Mouse (Mus musculus) regulatory T cell (primary cell): ENCODE results near the gene Dusp1.

Experiments
- in situ Hi-C: fragments of 300-600 bp; cut with MboI, MseI; formaldehyde crosslinking; loops from one replicate; pipeline ENCODE4 v1.15.1; 2025; ENCODE audit warnings: high pct_unique_total_duplicates

Gene Dusp1

DNA sequence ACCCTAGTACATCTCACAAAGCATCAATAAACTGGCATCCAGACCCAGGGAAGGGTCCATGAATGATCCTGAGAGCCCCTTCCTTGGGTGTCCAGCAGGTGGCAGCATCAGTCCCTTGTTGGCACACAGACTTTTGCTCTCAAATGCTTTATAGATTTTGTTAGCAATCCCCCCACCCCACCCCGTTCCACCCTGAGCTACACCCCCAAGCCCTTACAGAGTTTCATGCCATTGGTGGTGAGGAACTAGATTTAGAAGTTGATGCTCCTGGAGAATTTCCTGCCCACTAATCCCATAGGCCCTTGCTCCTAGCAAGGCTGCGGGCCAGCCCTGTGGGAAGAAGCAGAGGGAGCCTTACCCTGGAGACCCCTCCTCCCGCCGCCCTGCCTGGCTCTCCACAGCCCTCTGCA is 95.2 kb downstream of the Dusp1 start:
- in situ Hi-C loops, result loop anchor here (5.0 kb wide), 1 partner anchor 171 kb away; no protein-coding TSS in a partner anchor

DNA sequence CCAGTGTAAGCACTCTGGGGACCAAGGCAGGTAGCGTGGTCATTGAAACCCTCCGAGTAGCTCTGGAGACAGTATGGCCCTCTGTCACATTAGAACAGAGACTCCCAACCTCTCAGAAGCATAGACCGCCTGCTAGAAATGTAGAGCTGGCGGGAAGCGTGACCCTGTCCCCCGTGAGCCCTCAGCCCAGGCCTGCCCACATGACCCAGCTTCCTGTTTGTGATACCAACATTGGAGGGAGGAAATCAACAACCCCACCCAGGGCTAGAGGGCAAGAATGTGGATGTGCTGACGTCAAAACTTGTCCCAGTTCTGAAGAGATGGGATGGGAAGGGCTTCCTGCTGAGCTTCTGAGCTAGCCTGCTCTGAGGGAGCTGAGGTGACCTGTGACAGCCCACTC is 97.0 kb downstream of the Dusp1 start:
- in situ Hi-C loops, result loop anchor here (5.0 kb wide), 1 partner anchor 172 kb away; no protein-coding TSS in a partner anchor

DNA sequence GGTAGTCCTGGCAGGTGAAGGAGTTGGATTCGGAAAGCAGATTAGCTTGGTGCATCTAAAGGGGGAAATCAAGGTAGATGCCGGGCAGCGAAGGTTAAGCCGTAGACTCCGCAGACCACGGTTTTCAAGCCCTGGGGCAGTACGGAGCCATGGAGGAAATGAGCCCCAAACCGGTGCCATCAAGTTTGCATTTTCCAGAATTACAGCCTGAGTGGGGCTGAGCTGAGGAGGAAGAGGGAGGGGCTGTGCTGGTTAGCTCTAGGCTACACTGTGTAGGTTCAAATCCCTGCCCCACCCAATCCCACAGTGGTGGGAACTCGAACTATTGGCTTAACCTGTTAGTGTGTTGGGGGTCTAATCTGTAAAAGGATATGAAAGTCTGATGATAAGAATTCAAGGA is 97.4 kb downstream of the Dusp1 start:
- in situ Hi-C loops, result no loop called here

DNA sequence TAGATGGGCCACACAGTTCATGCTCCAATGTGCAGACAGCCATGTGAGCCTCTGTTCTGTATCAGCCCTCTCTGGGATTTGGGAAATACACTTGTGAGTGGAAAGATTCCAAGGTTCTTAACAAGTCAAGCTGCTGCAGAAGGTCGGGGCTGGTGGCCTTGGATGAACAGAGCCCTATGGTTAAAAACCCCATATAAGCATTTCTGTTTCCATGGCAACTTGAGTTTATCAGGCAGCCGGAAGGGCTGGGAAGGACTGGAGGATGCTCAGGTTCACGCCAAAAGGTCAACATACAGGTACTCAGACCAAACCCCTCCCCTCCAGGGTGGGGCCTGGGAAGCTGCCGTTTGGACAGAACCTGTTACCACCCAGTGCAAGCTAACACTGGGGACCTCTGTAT is 97.9 kb downstream of the Dusp1 start:
- in situ Hi-C loops, result no loop called here

DNA sequence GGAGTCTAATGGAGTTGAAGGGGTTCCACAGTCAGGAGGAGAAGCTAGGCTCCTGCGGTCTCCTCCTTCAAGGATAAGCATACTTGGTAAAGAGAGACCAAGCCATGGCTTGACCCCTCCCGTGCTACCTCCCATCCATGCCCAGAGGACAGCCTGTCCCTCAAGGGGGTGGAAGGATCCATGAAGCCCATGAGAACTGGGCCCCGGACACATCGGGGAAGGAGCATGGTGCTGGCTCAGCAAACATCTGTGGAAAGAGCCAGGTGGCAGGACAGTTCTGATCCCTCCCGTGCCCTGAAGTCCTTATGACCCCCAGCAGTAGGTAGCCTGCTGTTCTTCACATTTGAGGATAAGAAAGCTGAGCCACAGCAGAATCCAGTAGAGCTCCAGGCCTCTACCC is 98.5 kb downstream of the Dusp1 start:
- in situ Hi-C loops, result no loop called here

DNA sequence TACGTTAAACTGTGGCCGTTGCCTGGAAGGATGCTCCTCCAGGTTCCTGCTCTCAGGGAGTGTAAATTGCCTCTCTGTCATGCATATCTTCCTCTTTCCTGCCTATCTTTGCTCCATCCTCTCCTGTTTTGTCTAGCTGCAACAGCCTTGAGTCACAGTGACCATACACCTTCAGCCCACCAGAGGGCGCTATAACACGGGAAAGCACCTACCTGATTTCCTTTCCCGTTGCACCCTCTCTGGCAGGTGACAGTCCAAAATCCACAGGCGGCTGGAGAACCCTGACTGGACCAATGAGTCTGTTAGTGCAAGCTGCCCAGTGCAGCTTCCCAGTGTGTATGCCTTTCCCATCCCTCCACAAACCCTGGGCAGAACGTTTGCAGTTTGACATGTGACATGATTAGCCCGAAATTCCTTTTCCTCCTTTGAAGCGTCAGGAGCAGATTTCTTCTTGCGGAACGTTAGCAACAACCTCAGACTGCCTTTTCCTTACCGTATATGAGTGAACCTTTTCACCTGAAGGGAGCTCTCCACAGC is 99.2 kb downstream of the Dusp1 start:
- in situ Hi-C loops, result no loop called here

DNA sequence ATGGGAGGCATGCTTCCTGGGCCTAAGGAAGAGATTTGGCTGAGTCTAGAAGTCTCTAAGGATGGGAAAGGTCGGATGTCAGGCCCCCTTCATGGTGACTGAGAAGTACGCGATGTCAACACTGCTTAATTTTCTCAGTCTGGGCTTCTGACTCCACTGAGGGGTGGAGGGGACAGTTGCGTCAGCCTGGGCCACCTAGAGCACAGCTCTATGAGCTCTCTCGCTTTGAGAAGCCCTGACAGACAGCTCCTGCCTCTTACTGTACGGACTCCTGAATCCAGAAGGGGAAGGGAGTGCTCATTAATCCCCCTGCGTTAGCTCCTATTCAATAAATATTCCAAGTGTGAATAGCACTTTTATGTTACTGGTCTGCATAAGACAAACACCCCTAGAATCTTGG is 103.9 kb downstream of the Dusp1 start:
- in situ Hi-C loops, result no loop called here

DNA sequence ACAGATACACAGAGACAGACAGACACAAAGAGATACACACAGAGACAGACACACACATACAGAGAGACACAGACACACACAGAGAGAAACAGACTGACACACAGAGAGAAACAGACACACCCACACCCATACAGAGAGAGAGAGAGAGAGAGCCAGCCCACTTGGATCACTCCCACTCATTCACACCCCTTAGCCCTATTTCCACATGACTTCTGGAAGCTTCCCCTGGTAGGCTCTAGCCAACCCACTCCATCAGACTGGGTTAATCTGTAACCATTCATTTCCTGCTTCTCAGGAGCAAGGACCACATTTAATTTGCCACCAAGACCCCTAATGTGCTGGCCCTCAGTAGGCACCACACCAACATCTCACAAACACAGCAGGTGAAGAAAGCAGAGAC is 104.4 kb downstream of the Dusp1 start:
- in situ Hi-C loops, result no loop called here
